In the genomic region with DNA sequence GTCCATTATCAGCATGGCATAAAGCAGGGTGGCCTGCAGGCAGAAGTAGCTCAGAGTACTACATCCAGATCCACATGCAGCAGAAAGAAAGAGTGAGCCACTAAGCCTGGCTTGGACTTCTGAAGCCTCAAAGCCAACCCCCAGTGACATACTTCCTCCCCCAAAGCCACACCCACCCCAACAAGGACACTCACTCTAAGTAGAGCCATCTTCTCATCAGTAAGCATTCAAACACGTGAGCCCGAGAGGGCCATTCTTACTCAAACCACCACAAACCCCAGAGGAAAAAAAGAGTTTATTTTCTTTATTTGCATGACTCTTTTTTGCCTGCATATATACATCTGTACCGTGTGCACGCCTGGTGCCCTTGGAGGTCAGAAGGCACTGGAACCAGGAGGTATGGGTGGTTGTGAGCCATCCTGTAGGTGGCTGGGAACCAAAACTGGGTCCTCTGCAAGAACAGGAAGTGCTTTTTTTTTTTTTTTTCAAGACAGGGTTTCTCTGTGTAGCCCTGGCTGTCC, we compare ENCODE assay signal across 1 mouse cellular context.
A peak's percentile ranks its signal among the peaks of the same experiment; 100 is the strongest.
TF ChIP-seq lines count a peak whose summit lies in the region.

No protein-coding gene starts in this region.

TF ChIP-seq in MEL, 35 proteins besides CTCF, POLR2A, EP300 and RAD21:
- TF ChIP-seq USF1 (IDR thresholded peaks at IDR 0.05; ENCODE audit: low read depth, low read length), result peak; percentile 53; the same call in 1 of the 2 replicates
- peak; percentile 41; the same call in 1 of the 2 replicates for TF ChIP-seq ELF1 (IDR thresholded peaks at IDR 0.05; ENCODE audit: low read depth, low read length)
- peak; percentile 59 for TF ChIP-seq MAX (IDR thresholded peaks at IDR 0.05; ENCODE audit: low read length)
- no peak for TF ChIP-seq USF2 (IDR thresholded peaks at IDR 0.05; ENCODE audit: borderline replicate concordance in 1 of 2, insufficient read depth in 1 of 2, low read depth in 1 of 2, low read length in 2 of 2)
- TF ChIP-seq MXI1 (IDR thresholded peaks at IDR 0.05; ENCODE audit: low read depth, low read length), result peak; percentile 82; the same call in 1 of the 2 replicates
- TF ChIP-seq RCOR1 (IDR thresholded peaks at IDR 0.05; ENCODE audit: low read depth, low read length), result no peak
- no peak for TF ChIP-seq TAL1 (IDR thresholded peaks at IDR 0.05; ENCODE audit: low read length)
- peak; percentile 93 for TF ChIP-seq ZNF384 (IDR thresholded peaks at IDR 0.05; ENCODE audit: low read depth, low read length)
- peak; percentile 67; the same call in 1 of the 2 replicates for TF ChIP-seq TBP (IDR thresholded peaks at IDR 0.05; ENCODE audit: low read depth, low read length)
- TF ChIP-seq TCF12 (IDR thresholded peaks at IDR 0.05; ENCODE audit: low read depth, low read length), result 0 out of 2 replicates have a peak, but pooled peaks have one; percentile 12
- peak; percentile 67; the same call in 1 of the 2 replicates for TF ChIP-seq NELFE (IDR thresholded peaks at IDR 0.05; ENCODE audit: low read depth, low read length)
- TF ChIP-seq BHLHE40 (IDR thresholded peaks at IDR 0.05; ENCODE audit: borderline replicate concordance, low read depth, low read length), result peak; percentile 51; the same call in 1 of the 2 replicates
- peak; percentile 86 for TF ChIP-seq MYC (IDR thresholded peaks at IDR 0.05; ENCODE audit: low read depth, low read length)
